Mouse (Mus musculus) adrenal gland, adult 8-10 months (tissue): ENCODE results near the gene Creb3l4. TPM values are rescaled to one million over a fixed set of nuclear protein-coding genes. Genes with fewer than 3 reads are reported as not detected.
A peak's percentile ranks its signal among the peaks of the same experiment; 100 is the strongest.
"Not testable (repeated sequence)": the region's sequence is repeated elsewhere in the genome, so short reads cannot be mapped to it uniquely, and the experiment has no call there.

Experiments
- DNase-seq: peaks from one replicate; pipeline ENCODE4 v3.0.0; 2022
- total RNA-seq, 4 experiments: library from RNA; stranded (reverse); gene quantifications; 2 replicates each; pipeline ENCODE4 v1.2.4; 2022

Creb3l4 gene
- 1 to 10 TPM in 1 of 4 experiments, under 1 TPM in 3; 0.35 to 1.3 (median 0.63) TPM for total RNA-seq

DNA sequence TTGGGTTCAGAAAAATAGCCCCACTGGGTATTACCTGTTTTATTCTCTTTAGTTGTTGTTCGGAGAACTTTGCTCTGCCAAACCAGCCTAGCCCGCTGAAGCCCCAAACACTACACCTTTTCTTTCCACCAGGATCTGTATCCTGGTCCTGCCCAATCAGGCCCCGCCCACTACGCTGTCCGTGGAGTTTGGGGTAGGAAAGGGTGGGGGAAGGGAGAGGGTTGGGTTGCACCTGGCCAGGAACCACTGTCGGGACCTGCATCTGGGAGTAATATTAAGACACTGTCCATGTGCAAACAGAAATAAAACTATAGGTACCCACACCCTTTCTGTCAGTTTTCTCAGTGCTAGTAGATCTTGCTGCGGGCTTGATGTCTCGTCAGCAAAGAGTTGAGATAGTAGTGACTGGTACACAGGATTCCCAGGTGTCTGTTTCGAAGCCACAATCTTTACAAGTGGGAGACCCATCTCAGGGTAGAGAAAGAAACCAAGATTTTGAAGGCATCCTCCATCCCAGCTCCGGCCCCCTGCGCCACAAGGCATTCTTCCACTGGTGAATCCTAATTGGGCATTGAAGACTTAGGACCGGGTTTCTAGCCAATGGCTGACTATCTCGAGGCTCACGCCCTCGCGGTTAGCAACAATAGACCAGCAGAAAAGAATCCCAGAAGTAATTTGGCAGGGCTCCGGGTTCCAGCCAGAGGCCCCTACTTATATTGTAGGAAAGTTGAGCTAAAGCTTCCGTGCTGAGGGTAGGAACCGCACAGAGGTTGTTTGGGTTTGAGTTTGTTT is at the start of gene Creb3l4:
TSS of gene Creb3l4 (minus strand) at position 529 of the 792 bp plus-strand sequence.
- DNase-seq, result no peak

DNA sequence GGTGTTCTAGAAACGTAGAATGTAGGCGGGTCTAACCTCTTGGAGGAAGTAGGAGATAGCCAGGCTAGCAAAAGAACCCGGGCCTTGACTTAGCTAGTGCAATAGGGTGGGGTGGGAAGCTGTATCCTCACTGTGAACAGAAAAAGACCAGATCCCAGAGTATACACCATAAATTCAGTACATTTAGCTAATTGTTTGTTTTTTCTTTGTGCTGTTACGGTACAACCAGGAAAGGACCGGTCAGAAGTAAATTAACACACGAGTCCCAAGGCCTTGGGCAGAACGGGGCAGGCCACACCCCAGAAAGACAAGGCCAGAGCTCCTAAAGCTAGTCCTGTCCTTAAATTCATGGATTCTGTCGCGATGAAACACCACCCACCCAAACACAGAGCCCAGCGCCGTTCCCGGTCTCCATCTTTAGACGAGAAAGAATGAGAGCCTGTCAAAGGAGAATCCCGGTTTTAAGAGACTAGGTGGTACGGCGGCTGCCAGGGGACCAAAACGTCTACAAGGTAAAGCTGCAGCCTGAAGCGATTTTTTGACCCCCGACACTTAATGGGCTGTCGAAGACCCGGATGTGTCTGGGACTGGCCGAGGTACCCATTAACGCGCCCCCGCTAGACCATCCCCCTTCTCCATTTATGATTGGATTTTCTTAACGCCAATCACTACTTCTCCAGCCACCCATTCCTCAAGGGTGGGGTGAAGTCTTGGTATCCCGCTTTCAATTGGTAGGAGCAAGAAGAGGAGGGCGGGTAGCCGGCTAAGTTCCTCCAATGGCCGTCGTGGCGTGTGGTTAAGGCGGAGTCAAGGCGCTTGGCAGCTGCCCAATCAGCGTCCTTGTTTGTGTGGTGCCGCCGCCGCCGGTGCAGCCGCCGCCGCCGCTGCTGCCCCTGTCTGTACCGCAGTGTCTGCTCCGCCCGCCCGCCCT is 49.3 kb upstream of the Creb3l4 start, which contains the start of gene Gatad2b:
TSS of gene Gatad2b (plus strand) at position 834 of the 931 bp plus-strand sequence.
- DNase-seq, result peak; percentile 99

DNA sequence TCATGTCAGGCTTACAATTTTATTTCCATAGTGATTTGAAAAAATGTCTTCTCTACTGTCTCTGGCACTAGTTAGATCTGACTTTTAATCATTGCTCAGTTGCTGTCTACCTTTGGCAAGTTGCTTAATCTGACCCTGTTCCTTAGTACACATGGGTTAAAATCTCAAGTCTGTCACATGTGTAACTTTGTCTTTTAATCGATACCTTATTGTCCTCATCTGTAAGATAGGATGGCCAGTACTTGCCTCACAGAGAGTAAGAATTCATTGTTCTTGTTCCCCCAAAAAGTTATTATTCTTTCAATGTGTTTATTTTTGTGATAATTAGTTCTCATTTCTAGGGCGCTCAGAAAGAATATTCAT is 48.7 kb upstream of the Creb3l4 start:
- DNase-seq, result no peak

DNA sequence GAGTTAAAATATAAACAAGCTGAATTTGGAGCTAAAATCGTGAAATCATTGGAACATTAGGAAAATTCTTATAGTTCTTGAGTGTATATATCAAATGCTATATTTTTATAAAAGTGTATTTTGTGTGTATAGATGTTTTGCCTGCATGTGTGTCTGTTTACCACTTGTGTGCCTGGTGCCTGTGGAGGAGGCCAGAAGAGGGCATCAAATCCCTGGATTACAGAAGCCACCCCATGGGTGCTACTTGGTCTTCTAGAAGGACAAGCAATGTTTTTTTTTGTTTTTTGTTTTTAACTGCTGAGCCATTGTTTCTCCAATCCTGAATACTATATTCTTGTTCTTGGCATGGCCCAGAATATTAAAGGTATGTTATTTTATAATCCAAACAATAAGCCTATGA is 47.3 kb upstream of the Creb3l4 start:
- DNase-seq, result no peak

DNA sequence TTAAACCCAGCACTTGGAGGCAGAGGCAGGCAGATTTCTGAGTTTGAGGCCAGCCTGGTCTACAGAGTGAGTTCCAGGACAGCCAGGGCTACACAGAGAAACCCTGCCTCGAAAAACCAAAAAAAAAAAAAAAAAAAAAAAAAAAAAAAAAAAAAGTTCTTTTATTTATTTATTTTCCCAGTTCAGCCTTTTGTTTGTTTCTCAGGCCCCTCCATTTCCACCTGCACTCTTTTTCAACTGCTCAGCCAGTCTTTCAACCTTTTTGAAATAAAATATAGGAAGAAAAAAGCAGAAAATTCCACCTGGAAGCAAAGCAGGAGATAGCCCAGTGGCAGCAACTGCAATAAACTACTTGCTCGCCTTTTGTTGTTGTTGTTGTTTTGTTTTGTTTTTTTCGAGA is 46.1 kb upstream of the Creb3l4 start:
- not testable (repeated sequence) for DNase-seq

DNA sequence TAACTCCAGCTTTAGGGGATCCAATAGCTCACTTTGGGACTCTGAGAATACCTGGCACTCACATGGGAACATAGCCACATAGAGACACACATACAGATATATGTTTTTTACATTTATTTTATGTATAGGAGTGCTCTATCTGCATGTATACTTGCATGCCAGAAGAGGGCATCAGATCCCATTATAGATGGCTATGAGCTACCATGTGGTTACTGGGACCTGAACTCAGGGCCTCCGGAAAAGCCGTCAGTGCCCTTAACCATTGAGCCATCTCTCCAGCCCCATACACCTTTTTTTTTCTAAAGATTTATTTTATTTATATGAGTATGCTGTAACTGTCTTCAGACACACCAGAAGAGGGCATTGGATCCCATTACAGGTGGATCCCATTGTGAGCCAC is 40.8 kb upstream of the Creb3l4 start:
- DNase-seq, result no peak

DNA sequence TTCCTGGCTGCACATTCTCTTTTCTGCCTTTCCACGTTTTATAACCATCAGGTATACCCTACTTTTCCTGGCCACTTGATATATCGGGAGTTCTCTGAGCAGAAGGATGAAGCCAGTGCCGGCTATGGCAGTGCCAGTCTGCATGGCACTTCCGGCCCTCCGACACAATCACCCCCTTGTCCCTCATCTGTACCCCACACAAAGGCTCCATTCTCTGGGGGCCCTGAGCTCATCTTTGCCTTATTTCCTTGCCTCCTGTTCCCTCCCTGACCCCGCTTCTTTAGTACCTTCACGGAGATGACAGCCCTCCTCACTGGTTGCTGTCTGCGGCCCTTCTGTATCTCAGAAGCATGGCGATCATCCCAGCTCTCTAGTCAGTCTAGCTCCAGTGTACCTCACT is 37.4 kb upstream of the Creb3l4 start:
- no peak for DNase-seq

DNA sequence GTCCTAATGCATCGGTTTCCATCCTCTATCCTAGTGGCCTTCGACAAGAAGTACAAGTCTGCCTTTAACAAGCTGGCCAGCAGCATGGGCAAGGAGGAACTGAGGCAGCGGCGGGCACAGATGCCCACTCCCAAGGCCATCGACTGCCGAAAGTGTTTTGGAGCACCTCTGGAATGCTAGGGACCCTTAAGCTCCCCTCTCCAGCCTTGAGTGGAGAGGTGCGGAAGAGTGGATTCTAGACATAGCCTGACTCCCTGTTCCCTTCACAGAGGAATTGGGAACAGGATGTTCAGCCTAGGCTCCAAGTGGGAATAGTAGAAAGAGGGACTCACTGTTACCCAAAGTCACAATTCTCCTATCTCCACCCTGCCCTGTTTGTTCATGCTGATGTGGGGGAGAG is 36.4 kb upstream of the Creb3l4 start:
- no peak for DNase-seq

DNA sequence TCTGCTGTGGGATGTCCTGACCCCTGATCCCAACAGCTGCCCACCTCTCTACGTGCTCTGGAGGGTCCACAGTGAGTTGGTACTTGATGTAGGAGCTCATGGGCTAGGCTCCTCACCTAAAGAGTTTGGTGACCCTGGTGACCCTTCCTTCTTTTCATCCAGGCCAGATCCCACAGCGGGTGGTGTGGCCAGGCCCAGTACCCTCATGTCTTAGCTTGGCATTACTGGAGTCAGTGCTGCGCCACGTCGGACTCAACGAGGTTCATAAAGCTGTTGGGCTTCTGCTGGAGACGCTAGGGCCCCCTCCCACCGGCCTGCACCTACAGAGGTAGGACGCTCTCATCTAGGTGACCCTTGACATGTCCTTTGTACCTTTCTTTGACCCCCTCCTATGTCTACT is 35.9 kb upstream of the Creb3l4 start:
- no peak for DNase-seq

DNA sequence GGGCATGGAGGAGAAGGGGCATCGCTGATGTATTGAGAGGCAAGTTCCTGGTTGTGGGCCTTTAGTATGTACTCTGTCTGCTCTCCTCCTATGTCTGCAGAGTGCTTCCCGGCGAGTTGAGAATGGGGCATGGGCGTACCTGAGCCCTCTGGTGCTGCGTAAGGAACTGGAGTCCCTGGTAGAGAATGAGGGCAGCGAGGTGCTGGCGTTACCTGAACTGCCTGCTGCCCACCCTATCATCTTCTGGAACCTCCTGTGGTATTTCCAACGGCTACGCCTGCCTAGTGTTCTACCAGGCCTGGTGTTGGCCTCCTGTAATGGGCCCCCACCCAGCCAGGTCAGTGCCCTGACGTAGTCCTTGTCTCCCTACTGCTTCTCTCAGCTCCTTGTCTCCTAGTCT is 34.9 kb upstream of the Creb3l4 start:
- DNase-seq, result no peak

DNA sequence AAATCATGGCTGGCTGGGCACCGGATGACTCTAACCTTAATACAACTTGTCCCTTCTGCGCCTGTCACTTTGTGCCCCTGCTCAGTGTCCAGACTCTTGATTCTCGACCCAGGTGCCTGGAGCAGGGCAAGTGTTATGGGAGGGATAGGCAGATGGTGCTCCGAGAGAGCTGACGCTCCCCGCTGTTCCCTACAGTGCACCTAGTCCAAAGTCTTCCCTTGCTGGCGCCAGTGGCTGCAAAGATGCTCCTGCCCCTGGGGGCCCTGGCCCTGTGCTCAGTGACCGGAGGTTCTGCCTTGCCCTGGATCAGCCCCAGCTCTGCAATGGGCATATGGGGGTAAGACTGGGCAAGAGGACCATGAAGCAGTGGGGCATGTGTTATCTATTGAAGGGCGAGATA is 34.5 kb upstream of the Creb3l4 start:
- no peak for DNase-seq

DNA sequence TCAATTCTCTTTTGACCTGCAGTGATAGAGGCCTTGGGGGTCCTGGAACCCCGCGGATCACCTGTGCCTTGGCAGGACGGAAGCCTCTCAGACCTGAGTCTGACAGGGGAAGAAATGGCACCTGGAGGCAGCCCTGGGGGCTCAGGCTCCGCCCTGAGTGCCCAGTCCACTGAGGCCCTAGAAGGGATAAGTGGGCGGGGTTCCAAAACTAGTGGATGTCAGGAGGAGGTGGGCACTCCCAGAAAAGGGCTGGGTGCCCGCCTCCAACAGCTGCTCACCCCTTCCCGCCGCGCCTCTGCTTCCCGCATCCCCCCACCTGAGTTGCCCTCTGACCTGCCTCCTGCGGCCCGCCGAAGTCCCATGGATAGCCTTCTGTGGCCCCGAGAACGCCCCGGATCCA is 33.5 kb upstream of the Creb3l4 start:
- DNase-seq, result no peak

DNA sequence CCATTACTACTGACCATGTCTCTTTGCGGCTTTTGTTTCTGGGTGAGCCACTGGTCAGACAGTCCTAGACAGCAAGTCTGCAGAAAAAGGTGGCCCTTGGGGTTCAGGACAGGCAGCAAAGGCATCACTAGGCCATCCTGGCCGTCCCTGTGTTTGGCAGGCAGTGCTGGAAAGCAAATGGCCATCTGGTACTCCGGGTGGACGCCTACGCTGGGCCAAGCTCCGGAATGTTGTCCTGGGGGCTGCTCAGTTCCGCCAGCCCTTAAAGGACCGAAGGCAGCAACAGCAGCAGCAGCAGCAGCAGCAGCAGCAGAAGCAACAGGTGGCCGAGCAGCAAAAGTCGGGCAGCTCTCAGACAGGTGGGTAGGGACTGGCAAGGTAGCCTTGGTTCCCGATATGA is 32.0 kb upstream of the Creb3l4 start:
- DNase-seq, result no peak

DNA sequence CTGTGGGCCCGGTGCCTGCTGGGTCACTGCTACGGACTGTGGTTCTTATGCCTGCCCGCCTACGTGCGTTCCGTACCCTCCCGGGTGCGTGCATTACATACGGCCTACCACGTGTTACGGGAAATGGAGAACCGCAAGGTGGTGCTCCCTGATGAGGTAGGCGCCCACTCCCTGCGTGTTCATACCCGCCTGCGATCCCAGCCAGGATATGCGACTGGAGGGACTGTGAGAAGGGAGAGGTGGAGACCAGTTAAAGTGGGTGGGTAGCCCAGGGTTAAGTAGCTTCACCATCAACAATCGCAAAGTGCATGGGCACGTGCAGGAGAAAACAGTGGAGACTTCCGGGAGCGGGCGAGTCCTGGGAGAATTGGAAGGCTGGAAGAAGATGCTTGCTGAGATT is 30.5 kb upstream of the Creb3l4 start:
- DNase-seq, result no peak

DNA sequence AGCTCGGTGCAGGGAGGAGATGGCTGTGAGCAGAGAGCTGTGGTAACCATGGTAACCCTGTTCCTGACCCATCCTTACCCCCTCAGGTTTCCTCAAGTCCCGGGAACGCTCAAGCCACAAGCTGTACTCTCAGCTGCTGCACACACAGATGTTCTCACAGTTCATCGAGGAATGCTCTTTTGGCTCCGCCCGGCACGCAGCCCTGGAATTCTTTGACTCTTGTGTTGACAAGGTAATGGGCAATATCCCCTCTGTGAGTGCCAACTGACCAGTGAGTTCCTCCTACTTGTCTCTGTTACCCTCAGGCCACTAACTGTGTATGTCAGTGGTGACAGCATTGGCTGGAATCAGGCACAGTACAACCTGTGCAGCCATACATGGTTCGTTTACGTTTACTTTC is 28.9 kb upstream of the Creb3l4 start:
- no peak for DNase-seq

DNA sequence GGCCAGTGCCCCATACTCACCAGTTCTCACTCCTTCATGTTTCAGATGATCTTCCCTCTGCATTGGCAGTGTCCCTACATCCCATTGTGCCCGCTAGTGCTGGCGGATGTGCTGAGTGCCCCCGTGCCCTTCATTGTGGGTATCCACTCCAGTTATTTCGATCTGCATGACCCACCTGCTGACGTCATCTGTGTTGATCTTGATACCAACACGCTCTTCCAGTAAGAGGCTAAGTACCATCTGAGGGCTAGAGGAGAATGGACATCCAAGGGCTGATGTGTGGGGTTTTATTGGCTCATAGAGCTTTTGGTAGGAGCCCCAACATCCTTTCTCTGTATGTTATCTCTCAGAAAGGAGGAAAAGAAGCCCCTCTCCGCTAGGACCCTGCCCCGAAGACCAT is 27.5 kb upstream of the Creb3l4 start:
- DNase-seq, result no peak

DNA sequence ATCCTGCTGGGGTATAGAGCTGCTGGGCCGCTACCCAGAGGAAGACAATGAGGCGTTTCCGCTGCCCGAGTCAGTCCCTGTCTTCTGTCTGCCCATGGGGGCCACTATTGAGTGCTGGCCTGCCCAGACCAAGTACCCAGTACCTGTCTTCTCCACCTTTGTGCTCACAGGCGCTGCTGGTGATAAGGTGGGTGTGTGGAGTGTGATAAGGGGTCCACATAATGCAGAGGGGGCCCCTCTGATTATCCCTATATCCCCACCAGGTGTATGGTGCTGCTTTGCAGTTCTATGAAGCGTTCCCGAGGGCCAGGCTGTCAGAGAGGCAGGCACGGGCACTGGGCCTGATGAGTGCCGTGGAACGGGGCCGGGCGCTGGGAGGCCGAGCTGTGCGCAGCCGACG is 25.7 kb upstream of the Creb3l4 start:
- DNase-seq, result no peak

DNA sequence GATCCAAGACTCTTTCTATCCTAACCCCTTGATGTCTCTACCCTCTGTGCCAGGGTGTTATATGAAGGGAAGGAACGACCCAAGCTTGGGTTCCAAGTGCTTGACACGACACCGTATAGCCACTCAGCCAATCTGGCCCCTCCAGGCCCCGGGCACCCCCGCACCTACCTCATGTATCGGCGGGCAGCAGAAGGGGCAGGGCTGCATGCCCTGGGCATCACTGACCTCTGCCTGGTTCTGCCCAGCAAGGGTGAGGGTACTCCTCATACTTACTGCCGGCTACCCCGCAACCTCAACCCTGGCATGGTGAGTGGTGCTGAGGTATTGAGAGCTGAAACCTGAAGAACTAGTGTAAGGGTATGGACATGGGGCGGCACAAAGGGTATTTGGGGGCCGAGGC is 24.9 kb upstream of the Creb3l4 start:
- DNase-seq, result no peak

DNA sequence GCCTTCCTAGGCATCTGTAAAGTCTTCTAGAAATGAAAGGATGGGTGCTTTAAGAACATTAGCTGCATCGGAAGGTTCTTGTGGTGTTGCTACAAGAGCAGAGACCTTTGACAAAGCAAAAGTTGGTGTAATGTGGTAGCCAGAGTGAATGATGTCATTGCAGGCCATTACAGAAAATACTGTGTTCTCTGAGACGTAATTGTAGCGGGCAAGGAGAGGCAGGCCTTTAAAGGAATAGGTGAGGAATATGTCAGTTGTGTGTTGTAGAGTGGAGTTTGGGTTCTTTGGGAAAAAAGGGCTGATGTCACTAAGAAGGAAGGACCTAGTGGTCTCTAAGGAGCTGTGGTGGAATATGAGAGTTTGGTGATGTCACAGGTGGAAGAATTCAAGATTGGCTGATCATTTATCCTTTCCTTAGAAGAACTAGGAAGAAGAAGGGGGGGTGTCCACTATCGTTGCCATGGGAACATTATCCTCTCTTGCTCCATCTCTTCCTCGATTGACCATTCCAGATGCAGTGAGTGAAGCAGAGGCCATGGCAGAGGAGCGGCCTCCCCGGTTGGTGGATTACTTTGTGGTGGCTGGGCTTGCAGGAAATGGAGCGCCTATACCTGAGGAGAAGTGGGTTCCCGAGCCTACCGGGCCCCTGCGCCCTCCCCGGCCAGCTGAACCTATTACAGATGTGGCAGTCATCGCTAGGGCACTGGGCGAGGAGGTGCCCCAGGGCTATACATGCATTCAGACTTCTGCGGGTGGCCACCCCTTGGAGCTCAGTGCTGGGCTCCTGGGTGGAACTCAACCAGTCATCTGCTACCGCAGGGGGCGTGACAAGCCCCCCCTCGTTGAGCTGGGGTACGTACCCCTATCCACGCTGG is 23.8 kb upstream of the Creb3l4 start:
- DNase-seq, result no peak

DNA sequence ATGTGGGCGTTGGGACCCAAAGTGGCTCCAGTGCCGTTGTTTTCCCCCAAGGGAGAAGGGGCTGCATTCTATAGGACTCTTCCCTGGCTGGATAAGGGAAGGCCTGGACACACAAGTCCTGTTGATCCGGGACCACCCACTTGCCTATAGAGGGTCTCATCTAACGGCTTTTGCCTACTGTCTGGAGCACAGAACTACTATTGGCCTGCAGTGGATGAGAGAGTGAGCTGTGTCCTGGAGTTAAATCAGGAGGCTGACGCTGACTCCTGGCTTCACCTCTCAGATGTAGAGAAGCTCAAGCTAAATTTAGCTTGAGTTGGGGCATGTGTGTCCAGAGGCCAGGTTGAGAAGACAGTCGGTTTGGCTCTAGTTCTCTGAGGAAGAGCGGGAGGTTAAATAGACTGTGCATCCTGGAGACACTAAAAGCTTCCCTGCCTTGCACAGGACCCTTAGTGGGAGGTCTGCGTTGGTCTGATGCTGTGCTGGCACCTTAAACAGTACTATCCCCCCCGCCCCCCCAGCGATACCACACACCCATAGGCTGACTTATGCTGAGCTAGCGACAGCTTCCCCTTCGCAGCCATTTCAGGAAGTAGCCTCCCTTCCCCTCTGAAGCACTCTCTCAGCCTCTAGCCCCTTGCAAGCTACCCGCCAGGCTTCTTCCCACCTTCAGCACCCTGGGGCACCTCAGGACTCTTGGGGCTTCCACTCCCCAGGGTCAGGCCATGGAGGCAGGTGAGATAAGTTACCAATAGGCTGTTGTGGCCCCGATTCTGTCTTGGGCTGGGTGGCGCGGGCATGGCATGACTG is 22.8 kb upstream of the Creb3l4 start:
- DNase-seq, result no peak

DNA sequence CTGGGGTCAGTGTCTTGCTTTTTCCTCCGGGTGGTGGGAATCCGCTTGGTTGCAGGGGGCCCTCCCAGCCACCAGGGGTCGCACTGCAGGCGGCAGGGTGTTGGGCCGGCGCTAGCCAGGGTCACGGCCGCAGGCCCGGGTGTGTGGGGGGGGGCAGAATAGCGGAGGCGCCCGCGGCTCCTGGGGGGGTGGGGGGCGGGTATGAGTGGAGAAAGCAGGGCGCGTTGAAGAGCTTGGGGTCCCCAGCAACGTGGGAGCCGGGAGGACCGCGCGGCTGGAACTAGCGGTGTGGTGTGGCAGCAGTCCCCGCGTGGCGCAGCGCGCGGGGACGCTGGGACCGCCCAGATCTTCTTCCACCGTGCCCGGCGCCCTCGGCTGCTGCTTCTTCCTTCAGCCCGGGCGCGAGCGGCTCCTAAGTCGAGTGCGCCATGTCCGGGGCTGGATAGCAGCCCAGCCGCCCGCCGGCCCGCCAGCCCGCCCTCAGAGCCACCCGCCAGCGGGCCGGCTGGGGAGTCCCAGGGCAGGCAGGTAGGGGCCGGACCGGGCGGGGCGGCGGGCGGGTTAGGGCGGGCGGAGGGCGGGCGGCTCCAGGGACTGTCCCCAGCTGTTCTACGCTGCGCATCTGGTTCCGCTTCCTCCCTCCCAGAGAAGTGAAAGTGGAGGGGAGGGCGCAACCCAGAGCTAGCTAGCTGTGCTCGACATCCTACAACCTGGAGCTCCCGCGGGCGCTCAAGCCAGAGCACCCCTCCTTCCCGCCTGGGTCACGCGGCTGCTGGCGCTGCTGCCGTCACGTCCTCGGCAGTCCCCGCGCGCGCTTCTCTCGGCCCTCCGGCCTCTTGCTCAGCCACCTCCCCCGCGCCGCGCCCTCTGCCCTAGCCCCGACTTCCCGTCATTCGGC is 22.0 kb upstream of the Creb3l4 start, which contains the start of gene Dennd4b:
TSS of gene Dennd4b (plus strand) at position 152 of the 898 bp plus-strand sequence.
- DNase-seq, result peak; percentile 85
